Mouse (Mus musculus): ENCODE measurements around the gene Dip2b.

DNA sequence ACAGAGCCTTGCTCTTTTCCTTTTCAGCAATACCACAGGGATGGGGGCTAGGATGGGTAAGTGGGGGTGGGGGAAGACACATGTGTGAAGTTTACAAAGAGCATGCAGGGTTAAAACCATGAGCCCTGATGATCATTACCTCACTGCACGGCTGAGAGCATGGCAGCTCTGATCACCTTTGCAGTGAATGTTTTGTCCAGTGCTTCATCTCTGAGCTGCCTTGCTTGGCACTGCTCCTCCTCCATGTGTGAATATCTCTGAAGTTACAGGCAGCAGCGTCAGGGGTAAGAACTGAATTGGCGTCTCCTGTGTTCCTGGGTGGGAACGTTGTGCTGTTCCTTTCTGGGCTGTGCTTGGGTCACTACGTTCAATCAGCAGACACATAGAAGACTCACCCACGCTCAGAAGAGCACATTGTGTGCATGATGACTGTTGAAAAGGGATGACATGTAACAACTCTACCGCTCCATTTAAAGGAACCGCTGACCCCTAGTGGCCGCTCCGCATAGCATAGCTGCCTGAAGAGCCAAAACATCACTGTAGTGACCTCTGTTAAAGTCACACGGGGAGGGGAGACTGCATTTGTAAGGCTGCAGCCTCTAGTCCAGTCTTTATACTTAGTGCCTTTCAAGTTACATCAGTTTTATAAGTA, 88.1 kb downstream of the Dip2b start:
- TF ChIP-seq EP300 (IDR thresholded peaks at IDR 0.05; ENCODE audit: low read depth) (no peak), CTCF (IDR thresholded peaks at IDR 0.05; ENCODE audit: low read depth) (peak; percentile 94)

All from liver, postnatal 0 days (tissue).